Mouse (Mus musculus) spleen, adult 12 weeks (tissue): ENCODE measurements around the gene Cdc42bpg.

Experiments used
- DNase-seq: peaks from one replicate; pipeline ENCODE4 v3.0.0; 2022; ENCODE audit warnings: low spot score

Gene Cdc42bpg

GRCm38 (mm10) chr19:6331178-6331577, 24.9 kb downstream of the Cdc42bpg start:
- DNase-seq, result no peak

GRCm38 (mm10) chr19:6331719-6332516, 25.7 kb downstream of the Cdc42bpg start:
- peak; percentile 47 for DNase-seq

GRCm38 (mm10) chr19:6333761-6334595, 27.7 kb downstream of the Cdc42bpg start:
- no peak for DNase-seq

DNA sequence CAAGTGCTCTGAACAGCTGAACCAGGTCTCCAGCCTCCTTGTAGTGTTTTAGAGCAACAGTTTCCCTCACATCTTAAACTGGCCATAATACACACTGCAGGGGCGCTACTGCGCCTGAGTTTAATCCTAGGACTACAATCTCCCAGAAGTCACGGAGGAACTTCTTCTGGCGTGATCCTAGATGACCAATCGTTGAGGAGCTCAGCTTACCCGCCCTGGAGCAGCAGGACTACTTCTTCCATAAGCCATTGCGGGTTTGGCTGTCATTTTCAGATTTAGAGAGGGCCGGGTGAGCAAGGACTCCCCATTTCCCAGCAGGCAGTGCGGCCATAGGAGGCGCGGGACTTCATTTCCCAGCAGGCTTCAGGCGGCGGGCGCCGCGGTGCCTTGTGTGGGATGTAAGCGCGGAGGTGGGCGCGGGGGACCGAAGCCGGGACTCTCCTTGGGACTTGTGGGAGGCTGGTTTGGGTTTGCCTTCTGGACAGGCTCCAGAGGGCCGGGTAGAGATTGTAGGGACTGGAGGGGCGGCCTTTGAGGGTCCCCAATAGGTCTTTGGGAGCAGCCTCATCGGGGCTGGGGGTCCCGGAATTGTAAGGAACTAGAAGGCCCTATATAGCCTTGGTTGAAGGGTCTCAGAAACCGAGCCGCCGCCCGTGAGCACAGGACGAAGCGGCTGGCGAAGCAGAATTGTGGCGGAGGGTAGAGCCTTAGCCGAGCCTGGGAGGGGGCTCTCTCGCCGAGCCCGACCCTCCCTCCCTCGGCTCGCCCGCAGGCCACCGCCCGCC, 28.6 kb downstream of the Cdc42bpg start, which contains the start of gene Men1:
TSS of gene Men1 (plus strand) at position 307 of the 785 bp plus-strand sequence.
- DNase-seq, result peak; percentile 77

GRCm38 (mm10) chr19:6335458-6335827, 29.2 kb downstream of the Cdc42bpg start:
- DNase-seq, result no peak

DNA sequence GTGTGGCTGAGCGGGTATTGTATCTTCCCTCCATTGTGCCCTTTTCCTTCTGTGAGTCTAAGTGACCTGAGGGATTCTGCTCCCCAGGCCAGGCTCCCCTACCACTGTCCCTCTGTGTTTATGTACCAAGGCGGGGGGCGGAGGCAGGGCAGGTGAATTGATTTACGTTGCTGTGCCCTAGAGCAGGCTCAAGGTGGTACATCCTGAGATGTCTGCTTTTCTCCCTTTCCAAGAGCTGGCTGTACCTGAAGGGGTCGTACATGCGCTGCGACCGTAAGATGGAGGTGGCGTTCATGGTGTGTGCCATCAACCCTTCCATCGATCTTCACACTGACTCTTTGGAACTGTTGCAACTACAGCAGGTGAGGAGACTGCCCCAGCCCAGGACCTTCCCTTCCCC, 30.7 kb downstream of the Cdc42bpg start:
- DNase-seq, result no peak

DNA sequence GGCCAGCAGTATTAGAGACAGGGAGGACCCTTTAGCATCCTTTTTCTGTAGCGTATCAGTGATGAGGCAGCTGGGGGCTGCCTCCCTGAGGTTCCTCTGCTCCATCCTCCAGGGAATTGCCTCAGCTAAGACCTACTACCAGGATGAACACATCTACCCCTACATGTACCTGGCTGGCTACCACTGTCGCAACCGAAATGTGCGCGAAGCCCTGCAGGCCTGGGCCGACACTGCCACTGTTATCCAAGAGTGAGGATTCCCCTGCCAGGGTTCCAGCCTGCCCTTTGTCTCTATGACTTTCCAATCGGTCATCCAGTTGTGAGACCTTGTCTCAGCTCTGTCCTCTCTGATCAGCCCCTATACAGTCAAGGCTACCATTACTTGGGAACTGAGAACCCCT, 31.9 kb downstream of the Cdc42bpg start:
- DNase-seq, result no peak

GRCm38 (mm10) chr19:6338716-6339115, 32.5 kb downstream of the Cdc42bpg start:
- no peak for DNase-seq

- DNase-seq, result no peak
Measured at GRCm38 (mm10) chr19:6339191-6339590, 32.9 kb downstream of the Cdc42bpg start.

- peak; percentile 65 for DNase-seq
Measured at GRCm38 (mm10) chr19:6339890-6340504, 33.7 kb downstream of the Cdc42bpg start.

- DNase-seq, result peak; percentile 84
Measured at GRCm38 (mm10) chr19:6340524-6341452, 34.5 kb downstream of the Cdc42bpg start, which contains the start of gene Map4k2. Gene Map4k2, plus strand, starts transcription at chr19:6341135.

DNA sequence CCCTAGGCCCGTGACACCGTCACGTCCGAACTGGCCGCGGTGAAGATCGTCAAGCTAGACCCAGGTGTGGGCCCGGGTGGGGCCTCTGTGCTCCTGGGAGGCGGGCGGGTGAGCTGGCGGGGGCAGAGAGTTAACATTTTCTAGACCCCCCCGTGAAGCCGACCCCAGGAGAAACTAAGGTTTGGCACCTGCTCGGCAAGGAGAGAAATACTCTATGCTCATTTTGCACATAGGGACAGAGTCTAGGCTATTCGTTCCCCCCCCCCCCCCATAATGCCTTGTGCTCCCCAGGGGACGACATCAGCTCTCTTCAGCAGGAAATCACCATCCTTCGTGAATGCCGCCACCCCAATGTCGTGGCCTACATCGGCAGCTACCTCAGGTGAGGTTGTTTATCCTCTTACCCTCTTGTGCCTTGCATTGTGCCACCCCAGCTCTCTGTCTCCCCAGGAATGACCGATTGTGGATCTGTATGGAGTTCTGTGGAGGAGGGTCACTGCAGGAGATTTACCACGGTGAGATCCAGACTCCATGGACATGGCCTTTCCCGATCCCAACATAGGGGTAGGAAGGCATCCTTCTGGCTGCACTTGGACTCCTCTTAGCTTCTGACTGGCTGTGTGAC, 35.3 kb downstream of the Cdc42bpg start:
- no peak for DNase-seq

DNA sequence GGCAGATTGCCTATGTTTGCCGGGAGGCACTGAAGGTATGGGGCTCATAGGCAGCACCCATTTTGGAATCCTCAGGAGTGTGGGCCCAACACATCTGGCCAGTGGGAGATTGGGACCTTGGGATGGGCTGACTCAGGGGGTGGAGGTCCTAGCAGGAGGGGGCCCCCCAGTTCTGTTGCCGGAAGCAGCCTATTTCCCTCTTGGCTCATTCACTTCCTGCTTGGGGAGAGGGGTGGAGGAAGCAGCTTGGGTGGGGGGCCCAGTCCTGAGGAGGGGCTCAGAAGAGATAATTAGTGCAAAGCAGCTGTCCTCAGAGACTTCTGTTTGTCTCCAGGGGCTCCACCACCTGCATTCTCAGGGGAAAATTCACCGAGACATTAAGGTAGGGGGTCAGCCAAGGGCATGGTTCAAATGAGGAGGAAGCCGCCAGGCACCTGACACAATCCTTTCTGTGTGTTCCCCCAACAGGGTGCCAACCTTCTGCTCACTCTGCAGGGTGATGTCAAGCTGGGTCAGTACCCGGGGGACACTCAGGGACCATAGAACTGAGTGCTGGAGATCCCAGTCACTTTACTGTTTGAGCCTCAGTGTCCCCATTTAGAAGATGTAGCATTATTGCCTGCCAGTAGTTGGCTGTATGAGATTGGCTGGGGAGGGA, 36.1 kb downstream of the Cdc42bpg start:
- DNase-seq, result no peak

GRCm38 (mm10) chr19:6343066-6343925, 37.0 kb downstream of the Cdc42bpg start:
- no peak for DNase-seq

DNA sequence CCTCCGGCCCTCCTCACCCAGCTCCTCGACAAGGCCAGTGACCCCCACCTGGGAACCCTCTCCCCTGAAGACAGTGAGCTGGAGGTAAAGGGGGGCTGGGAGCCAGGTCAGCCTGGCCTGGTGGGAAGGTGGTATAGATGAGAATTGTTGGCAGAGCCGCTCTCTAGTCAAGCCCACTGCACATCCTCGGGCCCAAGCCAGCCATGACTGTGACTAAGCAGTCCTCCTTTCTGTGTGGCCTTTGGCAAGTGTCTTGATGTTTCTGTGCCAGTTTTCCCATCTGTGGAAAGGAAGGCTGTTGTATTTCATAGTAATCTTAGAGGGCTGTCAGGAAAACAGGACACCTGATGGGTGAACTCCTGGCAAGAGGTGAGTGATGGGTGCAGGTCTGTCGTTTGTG, 37.7 kb downstream of the Cdc42bpg start:
- DNase-seq, result no peak

GRCm38 (mm10) chr19:6346023-6346422, 39.8 kb downstream of the Cdc42bpg start:
- no peak for DNase-seq

GRCm38 (mm10) chr19:6346661-6347060, 40.4 kb downstream of the Cdc42bpg start:
- no peak for DNase-seq

GRCm38 (mm10) chr19:6347615-6348014, 41.4 kb downstream of the Cdc42bpg start:
- DNase-seq, result no peak

DNA sequence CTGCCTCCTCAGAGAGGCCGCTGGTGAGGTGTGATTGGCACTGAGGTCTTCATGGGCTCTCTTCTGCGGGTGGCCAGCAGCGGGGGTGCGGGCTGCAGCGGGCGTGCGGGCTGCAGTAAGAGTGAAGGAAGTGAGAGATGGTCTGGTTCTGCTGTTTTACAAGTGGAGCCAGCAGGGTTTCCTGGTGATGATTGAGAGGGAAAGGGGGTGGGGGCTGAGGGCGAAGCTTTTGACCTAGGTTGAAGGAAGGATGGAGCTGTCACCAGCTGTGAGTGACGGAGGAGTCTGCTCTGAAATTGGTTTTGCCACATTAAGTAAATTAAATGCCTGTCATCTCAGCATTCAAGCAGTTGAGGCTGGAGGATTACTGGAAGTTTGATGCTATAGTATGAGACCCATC, 42.5 kb downstream of the Cdc42bpg start:
- no peak for DNase-seq
